Mouse (Mus musculus): ENCODE measurements at regions not wholly inside any gene's neighbourhood (a gene's known extent, or its start where the extent isn't known, plus 50 kb on each side); places are given as distances from the start of the nearest gene placed in this dataset.

DNA sequence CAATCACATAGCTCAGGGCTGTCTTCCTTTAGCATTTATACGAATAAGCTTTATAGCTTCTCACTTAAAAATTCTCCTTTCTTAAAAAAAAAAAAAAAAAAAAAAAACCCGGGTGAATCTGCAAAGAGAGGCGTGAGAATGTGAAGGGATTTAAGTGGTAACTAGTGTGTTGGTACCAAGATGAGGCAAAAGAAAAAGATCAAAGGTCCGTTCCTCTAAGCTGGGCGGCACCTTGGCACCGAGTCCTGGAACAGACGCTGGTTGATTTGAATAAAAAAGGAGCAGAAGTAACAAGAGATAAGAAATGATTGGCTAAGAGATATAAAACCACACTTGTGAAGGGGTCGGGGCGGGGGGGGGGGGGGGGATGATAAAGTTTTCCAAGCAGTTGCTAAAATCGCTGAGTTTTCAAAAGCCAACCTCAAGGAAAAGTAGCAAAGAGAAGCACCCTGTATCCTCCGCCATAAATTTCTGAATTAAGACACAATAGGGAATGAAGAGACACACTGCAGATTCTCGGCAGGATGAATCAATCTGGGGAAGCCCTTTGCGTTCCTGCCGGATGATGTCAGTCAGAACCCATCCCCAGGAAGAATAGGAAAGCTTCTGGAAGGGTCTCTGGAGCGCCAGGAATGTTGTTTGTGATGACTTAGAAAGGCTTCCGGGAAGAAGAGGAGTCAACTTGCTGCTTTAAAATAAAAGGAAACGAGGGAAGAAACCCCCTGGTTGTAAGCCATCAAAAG, 107.7 kb upstream of the Ankrd1 start:
- no peaks in the 10 kb centered on the region for H3K4me1 ChIP-seq (ENCODE audit: insufficient read depth, low read length)
- DNase-seq (ENCODE audit: low spot score), result no peak
- ATAC-seq, result no peak
- H3K27me3 ChIP-seq (ENCODE audit: insufficient read depth, low read length), result no peaks in the 10 kb centered on the region
- TF ChIP-seq CTCF (IDR thresholded peaks at IDR 0.05; ENCODE audit: low read depth), result no peak
- H3K36me3 ChIP-seq (ENCODE audit: insufficient read depth, low read length), result no peaks in the 10 kb centered on the region
- WGBS, result 23% methylated on average over 17 of the region's 17 CpGs
- H3K9ac ChIP-seq (replicated peaks; ENCODE audit: low read length), result no peak overlapping the region
- H3K4me2 ChIP-seq (ENCODE audit: low read depth, low read length), result peak overlapping the region; percentile 29
- no peak overlapping the region for H3K27ac ChIP-seq
- no peaks in the 10 kb centered on the region for H3K9me3 ChIP-seq (ENCODE audit: low read length)
- H3K4me3 ChIP-seq (ENCODE audit: low read length), result no peak overlapping the region

GRCm38 (mm10) chr19:36229315-36229714, 109.4 kb upstream of the Ankrd1 start:
- H3K4me1 ChIP-seq (ENCODE audit: insufficient read depth, low read length), result no peaks in the 10 kb centered on the region
- no peaks in the 10 kb centered on the region for H3K9me3 ChIP-seq (ENCODE audit: low read length)
- WGBS, result 85% methylated on average over 3 of the region's 3 CpGs
- no peak for ATAC-seq
- no peaks in the 10 kb centered on the region for H3K36me3 ChIP-seq (ENCODE audit: insufficient read depth, low read length)
- H3K9ac ChIP-seq (replicated peaks; ENCODE audit: low read length), result no peak overlapping the region
- H3K27me3 ChIP-seq (ENCODE audit: insufficient read depth, low read length), result no peaks in the 10 kb centered on the region
- H3K27ac ChIP-seq, result no peak overlapping the region
- no peak overlapping the region for H3K4me2 ChIP-seq (ENCODE audit: low read depth, low read length)
- no peak for TF ChIP-seq CTCF (IDR thresholded peaks at IDR 0.05; ENCODE audit: low read depth)
- H3K4me3 ChIP-seq (ENCODE audit: low read length), result no peak overlapping the region
- DNase-seq (ENCODE audit: low spot score), result no peak

DNA sequence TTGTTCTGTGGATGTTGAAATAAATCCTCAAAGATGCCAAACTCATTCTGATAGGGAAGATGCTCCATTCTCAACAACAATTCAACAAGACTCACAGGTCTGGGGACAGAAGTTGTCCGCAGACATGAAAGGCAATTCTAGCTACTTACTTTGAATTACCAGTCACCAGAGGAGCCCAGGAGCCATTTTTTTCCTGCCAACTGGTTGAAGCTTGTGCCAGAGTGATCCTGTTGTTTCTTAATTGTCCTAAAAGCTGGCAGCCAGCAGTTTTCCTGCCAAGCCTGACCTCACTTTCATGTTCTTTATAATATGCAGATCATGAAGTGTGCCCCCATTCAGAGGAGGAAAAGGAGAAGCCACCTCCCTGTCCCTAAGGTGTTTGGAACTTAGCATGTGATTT, 110.0 kb upstream of the Ankrd1 start:
- no peaks in the 10 kb centered on the region for H3K4me1 ChIP-seq (ENCODE audit: insufficient read depth, low read length)
- no peak for TF ChIP-seq CTCF (IDR thresholded peaks at IDR 0.05; ENCODE audit: low read depth)
- DNase-seq (ENCODE audit: low spot score), result peak; percentile 55
- no peak overlapping the region for H3K4me3 ChIP-seq (ENCODE audit: low read length)
- H3K9ac ChIP-seq (replicated peaks; ENCODE audit: low read length), result no peak overlapping the region
- ATAC-seq, result no peak
- no peaks in the 10 kb centered on the region for H3K27me3 ChIP-seq (ENCODE audit: insufficient read depth, low read length)
- H3K27ac ChIP-seq, result no peak overlapping the region
- H3K36me3 ChIP-seq (ENCODE audit: insufficient read depth, low read length), result no peaks in the 10 kb centered on the region
- no peak overlapping the region for H3K4me2 ChIP-seq (ENCODE audit: low read depth, low read length)
- no peaks in the 10 kb centered on the region for H3K9me3 ChIP-seq (ENCODE audit: low read length)
- 34% methylated on average over 1 of the region's 1 CpGs for WGBS

DNA sequence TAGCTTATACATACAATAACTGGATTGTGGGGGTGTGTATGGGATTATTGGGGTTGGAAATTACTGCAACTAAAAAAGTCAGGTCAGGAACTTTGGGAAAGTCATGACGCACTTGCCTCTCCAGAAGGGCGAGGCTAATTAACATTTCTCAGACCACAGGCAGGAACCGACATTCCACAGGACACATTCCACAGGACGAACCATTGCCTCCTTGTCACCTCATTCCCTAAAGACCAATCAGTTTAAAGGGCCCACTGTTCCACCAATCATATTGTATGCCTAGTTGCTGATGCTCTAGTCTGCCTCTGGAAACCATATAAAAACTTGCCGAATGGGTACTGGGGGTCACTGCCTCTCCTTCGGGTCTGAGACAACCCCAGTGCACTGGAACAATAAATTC, 113.0 kb upstream of the Pcgf5 start:
- no peak for ATAC-seq
- Histone ChIP-seq H3K9me3 (ENCODE audit: low read length) (no peaks in the 10 kb centered on the region), H3K27me3 (ENCODE audit: insufficient read depth, low read length) (no peaks in the 10 kb centered on the region), H3K27ac (no peak overlapping the region), H3K36me3 (ENCODE audit: insufficient read depth, low read length) (no peaks in the 10 kb centered on the region), H3K4me2 (ENCODE audit: low read depth, low read length) (no peak overlapping the region), H3K4me3 (ENCODE audit: low read length) (no peak overlapping the region), H3K4me1 (ENCODE audit: insufficient read depth, low read length) (no peaks in the 10 kb centered on the region), H3K9ac (replicated peaks; ENCODE audit: low read length) (no peak overlapping the region)
- WGBS, result 76% methylated on average over 6 of the region's 6 CpGs
- DNase-seq (ENCODE audit: low spot score), result no peak
- no peak for TF ChIP-seq CTCF (IDR thresholded peaks at IDR 0.05; ENCODE audit: low read depth)

DNA sequence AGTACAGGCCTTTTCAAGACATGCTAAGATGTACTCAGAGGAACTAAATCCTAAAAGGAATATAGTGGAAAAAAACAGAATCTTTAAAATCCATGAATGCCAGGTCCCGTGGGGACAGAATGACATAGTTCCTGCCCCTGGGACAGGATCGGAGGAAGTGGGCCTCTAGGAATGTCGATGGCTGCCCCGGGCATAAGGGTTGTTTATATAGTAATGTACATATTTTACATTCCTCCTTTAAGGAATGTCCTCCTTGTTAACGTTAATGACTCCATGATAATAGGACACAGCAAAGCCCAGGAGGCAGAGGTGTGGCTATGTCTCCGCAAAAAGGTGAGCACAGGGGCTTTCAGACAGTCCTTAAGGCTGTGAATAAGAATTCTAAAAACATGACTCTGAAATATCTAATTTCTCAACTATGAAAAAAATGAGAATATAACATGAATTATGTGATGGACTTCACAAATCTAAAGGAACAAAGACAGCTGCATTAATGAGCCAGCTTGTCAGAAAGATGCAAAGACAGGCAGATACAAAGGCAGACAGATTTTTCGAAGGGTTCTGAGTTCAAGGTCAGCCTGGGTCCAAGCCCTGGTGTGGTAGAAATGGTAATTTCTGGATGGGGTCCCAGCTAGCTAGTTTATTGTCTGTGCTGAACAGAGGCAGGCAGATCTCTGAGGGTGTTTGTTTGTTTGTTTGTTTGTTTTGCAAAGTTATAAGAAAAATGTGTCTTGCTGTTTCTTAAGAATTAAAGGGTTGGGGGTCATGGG, 111.3 kb upstream of the Pcgf5 start:
- Histone ChIP-seq H3K27ac (no peak overlapping the region), H3K4me1 (ENCODE audit: insufficient read depth, low read length) (no peaks in the 10 kb centered on the region), H3K9me3 (ENCODE audit: low read length) (no peaks in the 10 kb centered on the region), H3K9ac (replicated peaks; ENCODE audit: low read length) (no peak overlapping the region), H3K27me3 (ENCODE audit: insufficient read depth, low read length) (no peaks in the 10 kb centered on the region), H3K36me3 (ENCODE audit: insufficient read depth, low read length) (no peaks in the 10 kb centered on the region), H3K4me2 (ENCODE audit: low read depth, low read length) (no peak overlapping the region), H3K4me3 (ENCODE audit: low read length) (no peak overlapping the region)
- no peak for TF ChIP-seq CTCF (IDR thresholded peaks at IDR 0.05; ENCODE audit: low read depth)
- no peak for ATAC-seq
- no peak for DNase-seq (ENCODE audit: low spot score)
- 79% methylated on average over 7 of the region's 7 CpGs for WGBS

DNA sequence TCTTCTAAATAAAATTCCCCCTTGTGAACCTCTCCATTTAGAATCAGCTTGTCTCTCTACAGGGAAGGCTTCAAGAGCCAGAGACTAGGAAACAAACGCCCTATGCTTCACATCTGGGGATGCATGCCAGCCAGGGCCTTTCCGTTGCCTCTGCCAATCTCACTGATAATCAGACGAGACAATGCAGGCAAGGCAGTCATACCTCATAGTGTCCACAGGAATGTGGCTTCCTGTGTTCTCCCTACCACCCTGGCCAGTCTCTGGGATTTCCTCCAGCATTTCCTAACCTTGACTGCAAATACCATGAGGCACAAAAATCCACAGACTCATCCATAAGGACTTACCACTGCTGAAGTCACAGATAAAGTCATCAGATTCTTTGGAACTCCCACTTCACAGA, 110.4 kb upstream of the Pcgf5 start:
- DNase-seq (ENCODE audit: low spot score) (no peak), ATAC-seq (no peak)
- Histone ChIP-seq H3K27ac (no peak overlapping the region), H3K27me3 (ENCODE audit: insufficient read depth, low read length) (no peaks in the 10 kb centered on the region), H3K9me3 (ENCODE audit: low read length) (no peaks in the 10 kb centered on the region), H3K4me1 (ENCODE audit: insufficient read depth, low read length) (no peaks in the 10 kb centered on the region), H3K4me3 (ENCODE audit: low read length) (no peak overlapping the region), H3K9ac (replicated peaks; ENCODE audit: low read length) (no peak overlapping the region), H3K36me3 (ENCODE audit: insufficient read depth, low read length) (no peaks in the 10 kb centered on the region), H3K4me2 (ENCODE audit: low read depth, low read length) (no peak overlapping the region)
- WGBS, result 41% methylated on average over 3 of the region's 3 CpGs
- no peak for TF ChIP-seq CTCF (IDR thresholded peaks at IDR 0.05; ENCODE audit: low read depth)

DNA sequence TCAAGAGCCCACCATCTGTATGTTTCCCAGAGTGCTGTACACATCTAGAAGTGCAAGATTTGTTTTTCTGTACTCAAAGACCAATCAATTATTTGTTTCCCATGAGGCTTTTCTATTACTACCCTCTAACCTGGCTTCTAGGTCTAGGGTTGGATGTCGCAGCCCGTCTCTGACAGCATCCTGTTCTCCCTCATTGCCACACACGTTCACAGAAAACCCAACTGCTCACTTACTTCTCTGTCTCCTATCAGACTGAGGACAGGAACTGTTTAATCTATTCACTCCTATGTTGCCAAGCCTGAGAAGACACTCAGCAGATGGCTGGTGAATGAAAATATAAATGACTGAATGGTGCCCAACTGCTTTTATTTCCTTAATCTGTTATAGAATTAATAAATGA, 109.6 kb upstream of the Pcgf5 start:
- 79% methylated on average over 3 of the region's 3 CpGs for WGBS
- no peaks in the 10 kb centered on the region for H3K9me3 ChIP-seq (ENCODE audit: low read length)

More for the DNA sequence above, 109.6 kb upstream of the Pcgf5 start:
- no peak for DNase-seq (ENCODE audit: low spot score)
- no peak for ATAC-seq
- no peak overlapping the region for H3K27ac ChIP-seq
- no peak overlapping the region for H3K9ac ChIP-seq (replicated peaks; ENCODE audit: low read length)
- H3K36me3 ChIP-seq (ENCODE audit: insufficient read depth, low read length), result no peaks in the 10 kb centered on the region
- H3K4me1 ChIP-seq (ENCODE audit: insufficient read depth, low read length), result no peaks in the 10 kb centered on the region
- H3K27me3 ChIP-seq (ENCODE audit: insufficient read depth, low read length), result no peaks in the 10 kb centered on the region
- no peak overlapping the region for H3K4me3 ChIP-seq (ENCODE audit: low read length)
- no peak for TF ChIP-seq CTCF (IDR thresholded peaks at IDR 0.05; ENCODE audit: low read depth)
- no peak overlapping the region for H3K4me2 ChIP-seq (ENCODE audit: low read depth, low read length)

Data from hindbrain, postnatal 0 days (tissue).